Mouse (Mus musculus) hindbrain, embryonic 13.5 days (tissue): Measurements from ENCODE around the gene Baz1a. TPM values are rescaled to one million over a fixed set of nuclear protein-coding genes. Genes with fewer than 3 reads are reported as not detected.
"Not testable (repeated sequence)": the region's sequence is repeated elsewhere in the genome, so short reads cannot be mapped to it uniquely, and the experiment has no call there.

Source experiments
- ATAC-seq: fragments of 200-750 bp; cut with Nextera tagmentation; 2 replicates; pipeline ENCODE4 v1.8.0; 2017; ENCODE audit warnings: moderate TSS enrichment; ENCODE audit not compliant: low FRiP score
- H3K27ac ChIP-seq: fragments of 300-500 bp; sonication (generic); 2 replicates; pipeline ENCODE4 v1.5.1; 2015; ENCODE audit warnings: inconsistent platforms, mild to moderate bottlenecking, moderate library complexity
- H3K27me3 ChIP-seq: fragments of 300-500 bp; sonication (generic); 2 replicates; pipeline ENCODE4 v1.6.1; 2015; ENCODE audit warnings: mild to moderate bottlenecking, inconsistent platforms
- H3K36me3 ChIP-seq: fragments of 300-500 bp; sonication (generic); 2 replicates; pipeline ENCODE4 v1.6.1; 2015; ENCODE audit warnings: mild to moderate bottlenecking, inconsistent platforms
- H3K4me1 ChIP-seq: fragments of 300-500 bp; sonication (generic); replicated peaks from 2 replicates; pipeline ENCODE4 v1.6.1; 2015; ENCODE audit warnings: inconsistent platforms
- H3K4me2 ChIP-seq: fragments of 300-500 bp; sonication (generic); 2 replicates; pipeline ENCODE4 v1.6.1; 2015; ENCODE audit warnings: inconsistent platforms, mild to moderate bottlenecking, moderate library complexity
- H3K4me3 ChIP-seq: fragments of 300-500 bp; sonication (generic); 2 replicates; pipeline ENCODE4 v1.5.1; 2015; ENCODE audit warnings: mild to moderate bottlenecking, inconsistent platforms
- H3K9ac ChIP-seq: fragments of 300-500 bp; sonication (generic); 2 replicates; pipeline ENCODE4 v1.6.1; 2015; ENCODE audit warnings: mild to moderate bottlenecking, inconsistent platforms
- H3K9me3 ChIP-seq: fragments of 300-500 bp; sonication (generic); 2 replicates; pipeline ENCODE4 v1.6.1; 2016; ENCODE audit warnings: inconsistent platforms
- WGBS: fragments of 180-500 bp; shearing (Covaris S2); methylation state at CpG from one replicate; pipeline ENCODE4 v1.1.7; 2015; 5-methylcytosine and 5-hydroxymethylcytosine counted together
- polyA plus RNA-seq: library from polyadenylated mRNA; unstranded; fragments of >200 nt; fragmentation: Nextera tagmentation; extraction: Ambion mirVana; gene quantifications from 2 replicates; pipeline ENCODE4 v1.2.1, GENCODE M21; 2015

The Baz1a gene
- polyA plus RNA-seq, 1 experiment from 2014 or later: 12.8 TPM

DNA sequence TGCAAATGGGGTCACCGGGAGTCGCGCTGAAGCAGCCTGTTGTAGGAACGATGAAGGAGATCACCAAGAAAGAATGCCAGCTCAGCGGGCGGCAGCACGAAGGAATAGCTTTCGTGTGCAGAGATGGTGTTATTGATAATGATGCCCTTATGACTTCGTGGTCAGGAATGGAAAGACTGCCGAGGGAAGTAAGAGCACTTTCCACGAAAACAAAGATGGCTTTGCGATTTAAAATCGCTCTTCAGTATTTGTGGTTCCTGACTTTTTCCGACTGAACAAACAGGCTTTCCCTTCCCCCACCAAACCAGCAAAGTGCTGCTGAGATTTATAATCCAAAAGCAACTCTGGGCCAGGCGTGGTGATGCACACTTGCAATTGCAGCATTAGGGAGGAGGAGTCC, 26.9 kb upstream of the Baz1a start:
- no peaks in the 10 kb centered on the region for H3K4me1 ChIP-seq
- no peak overlapping the region for H3K9ac ChIP-seq
- H3K36me3 ChIP-seq: peaks cover 10% of the 10 kb centered on the region; the same call in 1 of the 2 replicates
- no peaks in the 10 kb centered on the region for H3K27me3 ChIP-seq
- no peak overlapping the region for H3K4me3 ChIP-seq
- H3K4me2 ChIP-seq: no peak overlapping the region
- 87% methylated on average over 15 of the region's 15 CpGs for WGBS
- H3K27ac ChIP-seq: no peak overlapping the region
- ATAC-seq: no peak
- H3K9me3 ChIP-seq: no peaks in the 10 kb centered on the region

DNA sequence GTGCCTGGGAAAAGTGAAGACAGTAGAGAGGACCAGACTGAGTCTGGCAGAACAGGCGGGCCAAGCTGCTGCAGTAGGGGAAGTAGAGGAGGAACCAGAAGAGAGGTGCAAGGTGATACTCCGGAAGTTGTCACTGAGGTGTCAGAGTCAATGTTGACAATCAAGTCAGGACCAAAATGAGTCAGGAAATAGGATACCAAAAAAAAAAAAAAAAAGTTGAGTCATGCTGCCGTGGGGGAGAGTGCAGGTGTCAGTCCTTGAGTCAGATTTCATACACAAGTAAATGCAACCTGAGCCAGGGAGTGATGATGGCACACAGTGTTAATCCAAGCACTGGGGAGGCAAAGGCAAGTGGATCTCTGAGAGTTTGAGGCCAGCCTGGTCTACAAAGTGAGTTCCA, 12.9 kb upstream of the Baz1a start:
- Histone ChIP-seq H3K9me3 (no peaks in the 10 kb centered on the region), H3K4me3 (no peak overlapping the region), H3K27ac (no peak overlapping the region), H3K9ac (no peak overlapping the region), H3K4me1 (no peaks in the 10 kb centered on the region), H3K36me3 (no peaks in the 10 kb centered on the region), H3K4me2 (no peak overlapping the region), H3K27me3 (no peaks in the 10 kb centered on the region)
- 79% methylated on average over 3 of the region's 3 CpGs for WGBS
- ATAC-seq: no peak

DNA sequence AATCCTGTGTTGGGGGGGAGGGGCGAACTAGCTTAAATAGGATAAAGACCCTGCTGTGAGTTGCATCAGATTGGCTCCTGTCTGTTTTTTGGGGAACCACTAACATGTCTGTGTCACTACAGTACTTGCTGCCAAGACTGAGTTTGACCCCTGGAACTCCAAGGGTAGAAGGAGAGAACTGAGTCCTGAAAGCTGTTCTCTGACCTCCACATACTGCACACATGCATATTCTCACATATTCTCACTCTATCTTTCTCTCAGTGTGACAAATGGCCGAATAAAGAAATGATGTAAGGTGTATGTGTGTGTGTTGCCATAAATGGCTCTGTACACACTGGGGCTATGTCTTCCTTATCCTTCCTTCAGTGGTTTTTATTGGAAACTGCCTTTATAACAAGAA, 9.1 kb upstream of the Baz1a start:
- Histone ChIP-seq H3K4me3 (no peak overlapping the region), H3K27me3 (no peaks in the 10 kb centered on the region), H3K27ac (no peak overlapping the region), H3K9me3 (no peaks in the 10 kb centered on the region), H3K4me1 (no peaks in the 10 kb centered on the region), H3K36me3 (no peaks in the 10 kb centered on the region), H3K9ac (no peak overlapping the region), H3K4me2 (no peak overlapping the region)
- no peak for ATAC-seq
- 82% methylated on average over 2 of the region's 2 CpGs for whole genome bisulfite sequencing

DNA sequence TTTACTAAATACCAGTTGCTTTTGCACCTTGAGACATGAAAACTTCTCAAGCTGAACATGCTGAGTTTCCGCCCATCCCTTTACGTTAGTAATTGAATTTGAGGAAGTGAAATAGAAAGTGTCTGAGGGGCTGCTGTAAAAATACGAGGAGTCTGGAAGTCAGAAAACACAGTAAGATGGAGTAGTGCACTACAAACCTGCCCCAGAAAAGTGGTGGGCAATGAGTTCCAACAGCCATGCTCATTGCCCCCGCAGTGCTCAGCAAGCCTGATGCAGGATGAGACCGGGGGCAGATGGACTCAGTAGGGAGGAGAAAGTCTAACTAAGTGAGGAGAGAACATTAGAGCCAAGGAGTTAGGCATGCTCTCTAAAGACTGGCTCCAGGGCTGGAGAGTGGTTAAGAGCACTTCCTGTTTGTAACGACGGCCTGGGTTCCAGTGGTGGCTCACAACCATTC, 5.3 kb upstream of the Baz1a start:
- no peak for ATAC-seq
- H3K36me3 ChIP-seq: no peaks in the 10 kb centered on the region
- no peaks in the 10 kb centered on the region for H3K27me3 ChIP-seq
- 91% methylated on average over 7 of the region's 7 CpGs for whole genome bisulfite sequencing
- H3K9ac ChIP-seq: no peak overlapping the region
- no peak overlapping the region for H3K4me2 ChIP-seq
- H3K27ac ChIP-seq: no peak overlapping the region
- no peaks in the 10 kb centered on the region for H3K4me1 ChIP-seq
- H3K9me3 ChIP-seq: no peaks in the 10 kb centered on the region
- H3K4me3 ChIP-seq: no peak overlapping the region

DNA sequence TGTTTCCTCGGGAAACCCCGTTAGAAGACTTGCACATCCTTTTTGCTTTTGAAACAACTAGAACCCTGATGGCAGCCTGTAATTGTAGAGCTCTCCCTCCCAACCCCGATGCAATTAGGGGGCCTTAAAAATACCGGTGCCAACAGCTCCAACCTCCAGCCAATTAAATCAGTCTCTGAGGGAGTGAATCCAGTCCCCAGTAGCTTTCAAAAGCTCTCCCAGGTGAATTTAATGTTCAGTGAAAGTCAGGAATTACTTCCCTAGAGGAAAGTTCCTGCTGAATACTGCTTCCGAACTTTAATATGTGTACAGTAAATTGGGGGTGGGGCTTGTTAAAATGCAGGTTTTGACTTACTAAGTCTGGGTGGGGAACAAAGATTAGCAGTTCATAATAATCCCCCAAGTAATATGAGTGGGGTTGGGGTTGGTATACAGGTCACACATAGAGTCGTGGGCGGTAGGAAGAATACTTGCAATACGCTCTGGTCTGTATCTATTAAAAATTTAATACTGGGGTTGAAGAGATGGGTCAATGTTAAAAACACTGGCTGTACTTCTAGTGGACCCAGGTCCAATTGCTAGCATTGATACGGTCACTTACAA, 3.1 kb upstream of the Baz1a start:
- no peak overlapping the region for H3K27ac ChIP-seq
- no peak overlapping the region for H3K9ac ChIP-seq
- no peak overlapping the region for H3K4me2 ChIP-seq
- no peaks in the 10 kb centered on the region for H3K36me3 ChIP-seq
- WGBS: 61% methylated on average over 9 of the region's 9 CpGs
- no peaks in the 10 kb centered on the region for H3K9me3 ChIP-seq
- H3K27me3 ChIP-seq: no peaks in the 10 kb centered on the region
- ATAC-seq: no peak
- no peaks in the 10 kb centered on the region for H3K4me1 ChIP-seq
- no peak overlapping the region for H3K4me3 ChIP-seq

DNA sequence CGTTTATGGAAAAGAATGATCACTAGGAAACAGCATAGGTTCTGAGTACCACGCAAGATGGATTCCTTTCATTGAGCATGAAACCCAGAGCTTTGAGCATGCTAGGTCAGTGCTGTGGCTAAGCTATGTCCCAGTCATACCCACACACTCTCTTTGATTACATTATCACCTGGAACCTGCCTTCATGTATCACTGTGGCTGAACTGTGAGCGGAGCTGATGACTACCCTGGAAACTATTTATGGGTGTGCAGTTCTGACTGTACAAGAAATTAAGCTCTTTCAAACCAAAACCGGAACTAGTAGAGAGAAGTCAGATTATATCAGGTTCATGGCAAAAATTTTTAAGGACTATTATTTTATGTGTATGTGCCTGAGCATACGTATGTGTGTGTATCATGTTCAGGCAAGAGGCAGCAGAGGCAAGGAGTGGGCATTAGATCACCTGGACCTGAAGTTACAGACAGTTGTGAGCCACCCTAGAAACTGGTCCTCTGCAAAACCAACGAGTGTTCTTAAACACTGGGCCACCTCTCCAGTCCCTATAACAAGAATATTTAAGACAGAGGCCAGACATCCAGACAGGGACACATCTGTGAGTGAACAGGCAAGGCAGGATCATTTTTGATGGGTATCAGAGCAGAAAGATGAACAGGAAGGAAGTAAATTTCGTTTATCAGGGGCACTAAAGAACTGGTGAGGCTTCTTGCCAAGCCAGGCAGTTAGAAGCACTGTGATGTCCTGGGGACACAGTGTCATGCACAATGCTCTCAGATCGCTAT, 2.4 kb upstream of the Baz1a start:
- Histone ChIP-seq H3K36me3 (no peaks in the 10 kb centered on the region), H3K9ac (no peak overlapping the region), H3K27me3 (no peaks in the 10 kb centered on the region), H3K4me1 (no peaks in the 10 kb centered on the region), H3K9me3 (no peaks in the 10 kb centered on the region), H3K4me3 (no peak overlapping the region), H3K4me2 (no peak overlapping the region), H3K27ac (no peak overlapping the region)
- WGBS: 80% methylated on average over 8 of the region's 8 CpGs
- no peak for ATAC-seq

DNA sequence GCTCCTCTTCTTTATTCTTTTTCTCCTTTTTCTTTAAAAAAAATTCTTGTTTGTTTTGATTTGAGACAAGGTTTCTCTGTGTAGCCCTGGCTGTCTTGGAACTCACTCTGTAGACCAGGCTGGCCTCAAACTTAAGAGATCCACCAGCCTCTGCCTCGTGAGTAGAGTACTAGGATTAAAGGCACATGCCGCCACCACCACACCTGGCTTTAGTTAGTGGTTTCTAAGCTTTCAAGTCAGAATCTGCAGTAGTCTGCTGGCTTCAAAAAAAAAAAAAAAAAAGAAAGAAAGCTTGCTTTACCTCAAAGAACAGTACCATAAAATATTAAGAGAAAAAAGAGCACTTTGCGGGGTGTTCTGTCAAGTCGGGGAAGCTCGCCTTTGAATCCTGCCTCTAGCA, 1.3 kb upstream of the Baz1a start:
- ATAC-seq: no peak
- 85% methylated on average over 5 of the region's 5 CpGs for WGBS
- no peak overlapping the region for H3K4me3 ChIP-seq

DNA sequence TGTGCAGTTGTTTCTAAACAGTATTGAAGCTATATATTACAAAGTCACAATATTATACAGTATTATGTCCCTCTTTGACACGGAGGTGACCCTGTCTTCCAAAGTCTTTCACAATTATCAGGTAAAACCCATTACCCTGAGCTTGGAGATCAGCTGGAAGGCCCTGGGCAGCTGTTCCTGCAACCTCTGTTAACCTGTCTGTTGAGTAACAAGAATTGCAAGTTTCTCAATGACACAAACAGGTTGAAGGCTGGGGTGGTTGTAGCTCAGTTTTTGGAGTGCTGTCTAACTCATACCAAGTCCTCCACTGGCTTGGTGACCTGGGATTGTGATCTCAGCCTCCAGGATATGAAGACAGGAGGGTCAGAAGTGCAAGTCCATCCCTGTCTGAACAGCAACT, 1.1 kb downstream of the Baz1a start:
- Histone ChIP-seq H3K27me3 (no peaks in the 10 kb centered on the region), H3K27ac (no peak overlapping the region), H3K4me2 (no peak overlapping the region), H3K4me3 (no peak overlapping the region), H3K9me3 (no peaks in the 10 kb centered on the region), H3K36me3 (no peaks in the 10 kb centered on the region), H3K9ac (no peak overlapping the region), H3K4me1 (no peaks in the 10 kb centered on the region)
- no peak for ATAC-seq
- WGBS: 81% methylated on average over 1 of the region's 1 CpGs

More for the DNA sequence above, 1.3 kb upstream of the Baz1a start:
- Histone ChIP-seq H3K9me3 (no peaks in the 10 kb centered on the region), H3K27ac (no peak overlapping the region), H3K36me3 (no peaks in the 10 kb centered on the region), H3K4me2 (no peak overlapping the region), H3K4me1 (no peaks in the 10 kb centered on the region), H3K27me3 (no peaks in the 10 kb centered on the region), H3K9ac (no peak overlapping the region)

DNA sequence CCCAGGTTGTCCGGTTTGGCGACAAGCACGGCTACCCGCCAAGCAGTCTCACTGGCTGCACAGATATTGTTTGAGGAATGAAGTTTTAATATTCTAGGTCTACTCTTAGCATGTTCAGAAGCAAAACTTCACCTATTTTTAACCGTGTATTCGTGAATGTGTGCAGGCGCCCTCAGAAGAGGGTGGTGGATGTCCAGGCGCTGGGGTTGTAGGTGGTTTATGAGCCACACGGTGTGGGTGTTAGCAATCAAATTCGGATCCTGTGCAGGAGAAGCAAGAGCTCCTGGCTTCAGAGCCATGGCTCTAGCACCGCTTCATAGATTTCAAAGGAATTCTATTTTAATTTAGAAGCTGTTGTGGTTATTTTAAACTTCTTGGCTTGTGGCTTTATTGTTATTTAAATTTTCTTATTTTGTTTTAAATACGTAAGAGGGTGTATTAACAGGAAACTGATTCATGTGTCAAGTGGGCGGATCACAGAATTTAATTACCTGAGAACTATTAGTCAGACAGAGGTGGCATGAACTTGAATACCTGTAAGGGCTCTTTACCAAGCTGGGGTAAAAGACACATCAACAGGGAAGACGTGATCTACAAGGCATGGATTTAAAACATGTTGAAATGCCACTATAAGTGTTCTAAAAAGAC, 6.7 kb downstream of the Baz1a start:
- Histone ChIP-seq H3K4me1 (no peaks in the 10 kb centered on the region), H3K9ac (no peak overlapping the region), H3K27ac (no peak overlapping the region), H3K4me3 (no peak overlapping the region), H3K36me3 (no peaks in the 10 kb centered on the region), H3K4me2 (no peak overlapping the region), H3K9me3 (no peaks in the 10 kb centered on the region), H3K27me3 (no peaks in the 10 kb centered on the region)
- ATAC-seq: no peak
- 90% methylated on average over 14 of the region's 14 CpGs for WGBS

DNA sequence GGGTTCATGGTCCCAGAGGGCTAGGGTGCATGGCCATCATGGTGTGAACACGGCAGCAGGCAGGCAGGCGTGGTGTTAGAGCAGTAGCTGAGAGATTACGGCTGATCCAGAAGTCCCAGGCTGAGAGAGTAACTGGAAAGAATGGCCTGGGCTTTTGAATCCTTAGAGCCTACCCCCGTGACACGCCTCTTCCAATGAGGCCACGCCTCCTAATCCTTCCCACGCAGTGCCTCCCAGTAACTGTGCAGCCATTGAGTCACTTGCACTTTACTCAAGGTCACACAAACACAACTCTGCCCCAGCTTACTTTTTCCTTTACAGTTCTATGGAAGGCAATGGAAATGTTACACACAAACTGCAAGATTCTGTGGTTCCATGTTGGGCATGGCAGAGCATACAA, 8.1 kb downstream of the Baz1a start:
- no peak overlapping the region for H3K27ac ChIP-seq
- H3K4me1 ChIP-seq: no peaks in the 10 kb centered on the region
- H3K27me3 ChIP-seq: no peaks in the 10 kb centered on the region
- no peak overlapping the region for H3K4me2 ChIP-seq
- ATAC-seq: no peak
- H3K36me3 ChIP-seq: no peaks in the 10 kb centered on the region
- WGBS: 93% methylated on average over 7 of the region's 7 CpGs
- H3K9ac ChIP-seq: no peak overlapping the region
- H3K4me3 ChIP-seq: no peak overlapping the region
- H3K9me3 ChIP-seq: no peaks in the 10 kb centered on the region

DNA sequence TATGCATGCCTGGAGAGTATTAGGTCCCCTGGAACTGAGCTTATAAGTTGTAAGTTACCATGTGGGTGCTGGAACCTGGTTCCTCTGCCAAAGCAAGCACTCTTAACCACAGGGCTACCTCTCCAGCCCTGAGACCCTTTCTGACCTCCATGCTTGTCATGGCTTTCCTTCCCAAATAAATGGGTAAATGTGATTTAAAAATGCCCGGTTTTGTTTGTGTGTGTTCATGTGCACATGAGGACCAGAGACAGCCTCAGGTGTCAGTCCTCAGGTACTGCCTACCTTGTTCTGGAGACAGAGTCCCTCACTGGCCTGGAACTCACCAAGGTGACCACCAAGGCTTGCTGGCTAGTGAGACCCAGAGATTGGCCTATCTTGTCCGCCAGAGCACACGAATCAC, 9.8 kb downstream of the Baz1a start:
- H3K9ac ChIP-seq: no peak overlapping the region
- no peak for ATAC-seq
- 86% methylated on average over 3 of the region's 3 CpGs for WGBS

DNA sequence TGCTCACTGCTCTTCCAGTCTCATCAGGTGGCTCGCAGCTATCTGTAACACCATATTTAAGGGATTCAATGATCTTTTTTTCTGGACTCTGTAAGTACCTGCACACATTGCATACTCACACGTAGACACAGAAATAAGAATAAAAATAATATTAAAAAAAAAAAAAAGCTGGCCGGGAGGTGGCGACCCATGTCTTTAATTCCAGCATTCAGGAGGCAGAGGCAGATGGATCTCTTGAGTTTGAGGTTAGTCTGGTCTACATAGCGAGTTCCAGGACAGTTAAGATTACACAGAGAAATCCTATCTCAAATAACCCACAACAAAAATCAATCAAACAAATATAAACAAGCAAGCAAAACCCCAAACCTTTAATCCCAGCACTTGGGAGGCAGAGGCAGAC, 10.3 kb downstream of the Baz1a start:
- no peaks in the 10 kb centered on the region for H3K36me3 ChIP-seq
- no peak for ATAC-seq
- H3K9ac ChIP-seq: no peak overlapping the region
- H3K4me1 ChIP-seq: no peaks in the 10 kb centered on the region
- no peaks in the 10 kb centered on the region for H3K9me3 ChIP-seq
- H3K4me2 ChIP-seq: no peak overlapping the region
- no peak overlapping the region for H3K27ac ChIP-seq
- no peaks in the 10 kb centered on the region for H3K27me3 ChIP-seq
- no peak overlapping the region for H3K4me3 ChIP-seq
- whole genome bisulfite sequencing: 90% methylated on average over 5 of the region's 5 CpGs

More for the DNA sequence above, 9.8 kb downstream of the Baz1a start:
- no peaks in the 10 kb centered on the region for H3K36me3 ChIP-seq
- no peaks in the 10 kb centered on the region for H3K4me1 ChIP-seq
- H3K27ac ChIP-seq: no peak overlapping the region
- H3K4me2 ChIP-seq: no peak overlapping the region
- no peaks in the 10 kb centered on the region for H3K9me3 ChIP-seq
- no peak overlapping the region for H3K4me3 ChIP-seq
- no peaks in the 10 kb centered on the region for H3K27me3 ChIP-seq

DNA sequence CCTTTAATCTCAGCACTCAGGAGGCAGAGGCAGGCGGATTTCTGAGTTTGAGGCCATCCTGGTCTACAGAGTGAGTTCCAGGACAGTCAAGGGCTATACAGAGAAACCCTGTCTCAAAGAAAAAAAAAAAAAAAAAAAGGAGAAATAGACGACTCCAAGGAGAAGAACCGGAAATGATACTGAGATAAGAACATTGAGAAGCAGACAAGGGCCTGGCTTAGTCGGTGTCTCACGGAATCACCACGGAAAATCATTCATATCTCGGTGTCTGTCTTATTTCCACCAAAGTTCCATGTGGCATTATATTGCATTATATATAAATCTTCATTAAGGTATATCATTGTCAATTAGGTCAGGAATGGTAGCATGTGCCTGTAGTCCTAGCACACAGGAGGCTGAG, 11.6 kb downstream of the Baz1a start:
- not testable (repeated sequence) for H3K4me3 ChIP-seq, ATAC-seq, H3K9me3 ChIP-seq, H3K27ac ChIP-seq, H3K27me3 ChIP-seq, H3K4me1 ChIP-seq, H3K36me3 ChIP-seq, H3K9ac ChIP-seq, H3K4me2 ChIP-seq
- WGBS: 96% methylated on average over 7 of the region's 7 CpGs
